Mouse (Mus musculus): ENCODE data around the gene C2cd3. TPM values are rescaled to one million over a fixed set of nuclear protein-coding genes. Genes with fewer than 3 reads are reported as not detected.

C2cd3 gene
- polyA plus RNA-seq, 1 experiment from 2014 or later = 7.5 TPM

- ATAC-seq = no peak
- Histone ChIP-seq H3K9ac (replicated peaks; ENCODE audit: low read depth) (no peak overlapping the region), H3K27me3 (replicated peaks; ENCODE audit: insufficient read depth, low read length) (no peaks in the 10 kb centered on the region), H3K36me3 (ENCODE audit: insufficient read depth, low read length) (peaks cover 3% of the 10 kb centered on the region; the same call in 1 of the 2 replicates), H3K4me2 (replicated peaks; ENCODE audit: low read depth, low read length) (no peak overlapping the region), H3K27ac (ENCODE audit: low read length) (no peak overlapping the region), H3K4me1 (ENCODE audit: insufficient read depth, low read depth, low read length) (no peaks in the 10 kb centered on the region; the same call in 1 of the 2 replicates), H3K9me3 (ENCODE audit: low read length) (no peaks in the 10 kb centered on the region), H3K4me3 (ENCODE audit: low read depth, low read length) (no peak overlapping the region)
- TF ChIP-seq CTCF (IDR thresholded peaks at IDR 0.05) = no peak
- no peak for TF ChIP-seq EP300 (IDR thresholded peaks at IDR 0.05)
- DNase-seq (ENCODE audit: low spot score) = no peak
- WGBS = 73% methylated on average over 13 of the region's 13 CpGs
These were observed 132.9 kb downstream of the C2cd3 start for GRCm38 (mm10) chr7:100504740-100505487.

GRCm38 (mm10) chr7:100506494-100506893 is 134.5 kb downstream of the C2cd3 start:
- Histone ChIP-seq H3K4me2 (replicated peaks; ENCODE audit: low read depth, low read length) (no peak overlapping the region), H3K27ac (ENCODE audit: low read length) (no peak overlapping the region), H3K27me3 (replicated peaks; ENCODE audit: insufficient read depth, low read length) (no peaks in the 10 kb centered on the region), H3K4me3 (ENCODE audit: low read depth, low read length) (no peak overlapping the region), H3K36me3 (ENCODE audit: insufficient read depth, low read length) (no peaks in the 10 kb centered on the region), H3K4me1 (ENCODE audit: insufficient read depth, low read depth, low read length) (no peaks in the 10 kb centered on the region), H3K9me3 (ENCODE audit: low read length) (no peaks in the 10 kb centered on the region), H3K9ac (replicated peaks; ENCODE audit: low read depth) (no peak overlapping the region)
- WGBS = 58% methylated on average over 4 of the region's 4 CpGs
- DNase-seq (ENCODE audit: low spot score) (no peak), ATAC-seq (no peak)
- TF ChIP-seq CTCF (IDR thresholded peaks at IDR 0.05) = peak; percentile 17; the same call in 1 of the 2 replicates
- TF ChIP-seq EP300 (IDR thresholded peaks at IDR 0.05) = no peak

GRCm38 (mm10) chr7:100508670-100509069 is 136.6 kb downstream of the C2cd3 start:
- no peaks in the 10 kb centered on the region for H3K4me1 ChIP-seq (ENCODE audit: insufficient read depth, low read depth, low read length)
- 36% methylated on average over 3 of the region's 3 CpGs for WGBS
- TF ChIP-seq EP300 (IDR thresholded peaks at IDR 0.05) (no peak), CTCF (IDR thresholded peaks at IDR 0.05) (no peak)

GRCm38 (mm10) chr7:100511602-100512001 is 139.6 kb downstream of the C2cd3 start:
- 60% methylated on average over 8 of the region's 8 CpGs for WGBS
- no peaks in the 10 kb centered on the region for H3K36me3 ChIP-seq (ENCODE audit: insufficient read depth, low read length)
- no peaks in the 10 kb centered on the region for H3K27me3 ChIP-seq (replicated peaks; ENCODE audit: insufficient read depth, low read length)
- no peak overlapping the region for H3K4me3 ChIP-seq (ENCODE audit: low read depth, low read length)
- ATAC-seq (no peak), DNase-seq (ENCODE audit: low spot score) (no peak)
- H3K9me3 ChIP-seq (ENCODE audit: low read length) = no peaks in the 10 kb centered on the region
- H3K4me2 ChIP-seq (replicated peaks; ENCODE audit: low read depth, low read length) = no peak overlapping the region
- TF ChIP-seq EP300 (IDR thresholded peaks at IDR 0.05) = no peak
- no peaks in the 10 kb centered on the region for H3K4me1 ChIP-seq (ENCODE audit: insufficient read depth, low read depth, low read length)
- H3K27ac ChIP-seq (ENCODE audit: low read length) = no peak overlapping the region
- no peak overlapping the region for H3K9ac ChIP-seq (replicated peaks; ENCODE audit: low read depth)

More at GRCm38 (mm10) chr7:100508670-100509069, 136.6 kb downstream of the C2cd3 start:
- H3K36me3 ChIP-seq (ENCODE audit: insufficient read depth, low read length) = no peaks in the 10 kb centered on the region
- DNase-seq (ENCODE audit: low spot score) = no peak
- no peak overlapping the region for H3K27ac ChIP-seq (ENCODE audit: low read length)
- no peak for ATAC-seq
- H3K4me3 ChIP-seq (ENCODE audit: low read depth, low read length) = no peak overlapping the region
- H3K4me2 ChIP-seq (replicated peaks; ENCODE audit: low read depth, low read length) = no peak overlapping the region
- H3K9ac ChIP-seq (replicated peaks; ENCODE audit: low read depth) = no peak overlapping the region
- no peaks in the 10 kb centered on the region for H3K27me3 ChIP-seq (replicated peaks; ENCODE audit: insufficient read depth, low read length)
- H3K9me3 ChIP-seq (ENCODE audit: low read length) = no peaks in the 10 kb centered on the region

GRCm38 (mm10) chr7:100514573-100514972 is 142.5 kb downstream of the C2cd3 start, which contains the start of gene Dnajb13:
Dnajb13 (minus strand) TSS chr7:100514960.
- Histone ChIP-seq H3K4me2 (replicated peaks; ENCODE audit: low read depth, low read length) (no peak within 1 kb of the TSS), H3K36me3 (ENCODE audit: insufficient read depth, low read length) (no peaks in the 10 kb centered on the region), H3K9me3 (ENCODE audit: low read length) (no peaks in the 10 kb centered on the region), H3K4me3 (ENCODE audit: low read depth, low read length) (no peak within 1 kb of the TSS), H3K4me1 (ENCODE audit: insufficient read depth, low read depth, low read length) (no peaks in the 10 kb centered on the region), H3K9ac (replicated peaks; ENCODE audit: low read depth) (no peak within 1 kb of the TSS), H3K27ac (ENCODE audit: low read length) (no peak within 1 kb of the TSS), H3K27me3 (replicated peaks; ENCODE audit: insufficient read depth, low read length) (no peaks in the 10 kb centered on the region)
- ATAC-seq = 0 out of 2 replicates have a peak, but pooled peaks have one; percentile 26
- WGBS = 47% methylated on average over 11 of the region's 11 CpGs
- TF ChIP-seq CTCF (IDR thresholded peaks at IDR 0.05) (no peak), EP300 (IDR thresholded peaks at IDR 0.05) (no peak)
- no peak for DNase-seq (ENCODE audit: low spot score)

Other genes starting within 250 kb of the C2cd3 start
- 9.7 and 12.4 TPM in 2 replicates for gene Lipt2, start 213.0 kb upstream of the C2cd3 start, polyA plus RNA-seq (2015; fragmentation: Nextera tagmentation; extraction: Ambion mirVana)
- gene Kcne3, start 195.7 kb upstream of the C2cd3 start, polyA plus RNA-seq (2015; fragmentation: Nextera tagmentation; extraction: Ambion mirVana) = 3.3 and 4.9 TPM in 2 replicates
- 2.0 and 2.1 TPM in 2 replicates for gene Pgm2l1, start 144.8 kb upstream of the C2cd3 start, polyA plus RNA-seq (2015; fragmentation: Nextera tagmentation; extraction: Ambion mirVana)
- 1.8 and 2.4 TPM in 2 replicates for gene P4ha3, start 86.7 kb upstream of the C2cd3 start, polyA plus RNA-seq (2015; fragmentation: Nextera tagmentation; extraction: Ambion mirVana)
- gene Ppme1, start 74 bp downstream of the C2cd3 start, polyA plus RNA-seq (2015; fragmentation: Nextera tagmentation; extraction: Ambion mirVana) = 32.6 and 34.3 TPM in 2 replicates
- gene Ucp3, start 100.8 kb downstream of the C2cd3 start, polyA plus RNA-seq (2015; fragmentation: Nextera tagmentation; extraction: Ambion mirVana) = 0.08 and 0.15 TPM in 2 replicates
- gene Ucp2, start 121.1 kb downstream of the C2cd3 start, polyA plus RNA-seq (2015; fragmentation: Nextera tagmentation; extraction: Ambion mirVana) = 528 and 617 TPM in 2 replicates
- 13.7 and 13.8 TPM in 2 replicates for gene Dnajb13, start 142.7 kb downstream of the C2cd3 start, polyA plus RNA-seq (2015; fragmentation: Nextera tagmentation; extraction: Ambion mirVana)
- gene Coa4, start 164.8 kb downstream of the C2cd3 start, polyA plus RNA-seq (2015; fragmentation: Nextera tagmentation; extraction: Ambion mirVana) = 17.0 and 18.2 TPM in 2 replicates
- gene Rab6a, start 235.2 kb downstream of the C2cd3 start, polyA plus RNA-seq (2015; fragmentation: Nextera tagmentation; extraction: Ambion mirVana) = 76.8 and 88.2 TPM in 2 replicates
- 76.0 and 77.5 TPM in 2 replicates for gene Mrpl48, start 236.1 kb downstream of the C2cd3 start, polyA plus RNA-seq (2015; fragmentation: Nextera tagmentation; extraction: Ambion mirVana)

All from lung, postnatal 0 days (tissue).